Mouse (Mus musculus) thymus, postnatal 10 days (tissue): Measurements from ENCODE around the gene Slc6a1.
"Not testable (repeated sequence)": the region's sequence is repeated elsewhere in the genome, so short reads cannot be mapped to it uniquely, and the experiment has no call there.

ENCODE experiments used
- DNase-seq, 2 experiments: peaks; one replicate each; pipeline ENCODE4 v3.0.0; 2021; ENCODE audit warnings: low spot score in 2 of 2

Gene Slc6a1

GRCm38 (mm10) chr6:114290184-114290583, 7.7 kb downstream of the Slc6a1 start:
- no peak for DNase-seq

DNA sequence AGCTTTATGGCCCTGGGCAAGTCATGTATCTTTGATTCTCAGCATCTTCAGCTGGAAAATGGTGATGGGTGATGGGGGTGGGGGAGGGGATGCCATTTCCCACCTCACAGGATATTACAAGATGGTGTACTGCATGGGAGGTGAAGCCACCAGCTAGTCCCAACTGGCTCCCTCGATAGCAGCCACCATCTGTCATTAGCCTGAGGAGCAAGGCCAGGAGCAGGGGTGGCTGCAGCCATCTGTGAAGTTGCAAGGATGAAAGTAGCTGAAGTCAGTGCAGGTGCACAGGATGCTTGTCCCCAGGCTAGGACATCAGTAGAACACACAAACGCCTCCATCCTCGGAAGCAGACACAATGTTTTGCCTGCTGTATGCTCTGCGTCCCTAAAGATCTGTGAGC, 8.5 kb downstream of the Slc6a1 start:
- no peak for DNase-seq

DNA sequence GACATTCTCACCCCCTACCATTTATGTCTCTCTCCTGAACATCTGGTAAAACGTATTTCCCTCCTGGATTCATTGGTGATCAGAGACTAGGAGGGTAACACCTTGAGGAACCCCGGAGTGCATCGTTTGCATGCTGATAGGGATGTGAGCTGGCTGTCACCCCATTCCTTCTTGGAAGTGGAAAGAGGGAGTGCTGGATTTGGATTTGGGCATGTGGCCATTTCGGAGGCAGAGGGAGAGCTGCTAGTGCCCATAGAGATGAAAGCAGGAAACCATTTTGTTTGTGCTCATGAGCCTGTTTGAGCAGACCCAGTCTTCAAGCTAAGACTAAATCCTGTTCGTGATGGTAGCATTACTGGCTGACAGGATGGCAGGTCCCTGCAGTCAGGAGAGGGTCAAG, 9.0 kb downstream of the Slc6a1 start:
- DNase-seq, result no peak

DNA sequence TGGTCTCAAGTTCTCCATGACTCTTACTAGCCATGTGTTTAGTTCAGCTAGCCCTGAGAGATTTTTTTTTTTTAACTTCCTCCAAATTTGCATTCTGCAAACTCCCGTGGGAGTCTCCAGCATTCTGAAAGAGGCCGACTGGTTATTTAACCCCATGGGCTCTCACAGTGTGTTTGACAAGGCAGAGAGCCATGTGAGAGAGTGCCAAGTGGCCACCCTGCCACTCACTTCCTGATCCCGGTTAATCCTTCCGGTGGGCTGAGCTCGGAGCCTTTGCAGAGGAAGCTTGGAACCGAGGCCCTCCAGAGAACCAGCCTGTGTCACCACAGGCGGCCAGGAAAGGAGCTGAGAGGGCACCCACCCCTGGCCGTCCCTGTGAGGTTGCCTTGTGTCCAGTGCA, 11.1 kb downstream of the Slc6a1 start:
- no peak for DNase-seq

DNA sequence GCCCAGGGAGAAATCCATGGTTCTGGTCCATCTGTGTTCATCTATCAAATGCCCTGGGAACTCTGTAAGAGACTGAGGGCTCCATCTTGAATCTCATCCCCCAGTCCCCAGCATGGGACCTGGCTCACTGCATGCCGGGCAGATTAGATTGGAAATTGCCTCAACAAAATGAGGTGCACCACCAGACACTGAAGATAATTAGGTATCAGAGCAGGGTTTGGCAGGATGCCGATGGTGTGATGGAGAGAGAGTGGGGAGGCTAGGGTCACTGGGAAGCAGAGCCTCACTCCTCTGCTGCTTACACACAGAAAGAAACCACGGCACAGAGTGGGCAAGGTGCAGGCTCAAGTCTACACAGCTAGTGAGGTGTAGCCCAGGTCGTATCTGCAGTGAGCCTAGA, 12.7 kb downstream of the Slc6a1 start:
- DNase-seq, result no peak

DNA sequence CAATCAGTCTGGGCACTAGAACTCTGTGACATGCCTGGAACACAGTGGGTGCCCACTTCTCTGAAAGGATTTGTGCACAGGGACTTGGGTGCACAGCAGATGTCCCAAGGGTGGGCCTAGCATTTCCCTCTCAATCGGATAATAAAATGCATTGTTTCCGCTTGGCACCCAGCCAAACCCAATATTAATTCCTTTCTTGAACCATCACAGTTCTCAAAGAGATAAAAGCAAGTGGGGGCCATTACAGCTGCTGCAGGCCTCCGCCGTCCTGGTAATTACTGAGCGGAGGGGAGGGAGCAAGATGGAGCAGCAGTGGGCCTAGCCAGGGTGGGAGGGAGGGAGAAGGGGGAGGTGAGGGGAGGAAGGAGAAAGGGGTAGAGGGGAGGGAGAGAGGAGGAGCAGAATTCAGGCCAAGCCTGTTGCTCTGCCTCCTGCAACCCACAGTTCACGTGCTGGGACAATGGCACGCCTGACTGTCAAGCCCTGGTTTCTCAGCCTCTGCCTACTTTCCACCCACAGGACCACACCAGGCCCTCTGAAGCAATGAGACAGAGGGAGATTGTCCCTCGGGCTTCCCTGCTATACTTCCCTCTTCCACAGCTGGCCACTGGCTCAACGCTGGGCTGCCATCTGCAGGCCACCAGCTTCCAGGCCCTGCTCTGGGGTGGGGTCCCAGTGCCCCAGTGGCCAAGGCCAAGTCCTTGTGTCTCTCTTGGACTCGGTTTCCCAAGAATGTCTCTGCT, 15.0 kb downstream of the Slc6a1 start:
- no peak for DNase-seq

GRCm38 (mm10) chr6:114299699-114300098, 17.3 kb downstream of the Slc6a1 start:
- no peak for DNase-seq

DNA sequence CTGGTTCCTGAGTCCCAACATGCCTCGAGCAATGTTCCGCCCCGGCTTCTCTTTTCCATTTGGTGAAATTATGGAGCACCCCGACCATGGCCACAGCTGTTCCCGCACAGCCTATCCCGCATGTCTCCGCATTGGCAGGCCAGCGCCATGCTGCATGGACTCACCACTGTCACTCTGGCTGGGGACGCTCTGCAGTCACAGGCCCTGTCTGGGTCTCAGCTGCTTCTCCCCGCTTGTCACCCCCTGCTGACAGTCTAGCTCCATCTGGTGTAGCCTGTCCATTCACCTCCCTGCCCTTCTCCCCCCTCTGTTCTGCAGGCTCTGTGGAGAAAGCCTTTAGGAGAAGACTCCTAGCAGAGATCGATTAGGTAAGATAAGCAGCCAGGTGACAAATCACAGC, 18.3 kb downstream of the Slc6a1 start:
- DNase-seq, result no peak

GRCm38 (mm10) chr6:114304668-114305067, 22.2 kb downstream of the Slc6a1 start:
- no peak for DNase-seq

DNA sequence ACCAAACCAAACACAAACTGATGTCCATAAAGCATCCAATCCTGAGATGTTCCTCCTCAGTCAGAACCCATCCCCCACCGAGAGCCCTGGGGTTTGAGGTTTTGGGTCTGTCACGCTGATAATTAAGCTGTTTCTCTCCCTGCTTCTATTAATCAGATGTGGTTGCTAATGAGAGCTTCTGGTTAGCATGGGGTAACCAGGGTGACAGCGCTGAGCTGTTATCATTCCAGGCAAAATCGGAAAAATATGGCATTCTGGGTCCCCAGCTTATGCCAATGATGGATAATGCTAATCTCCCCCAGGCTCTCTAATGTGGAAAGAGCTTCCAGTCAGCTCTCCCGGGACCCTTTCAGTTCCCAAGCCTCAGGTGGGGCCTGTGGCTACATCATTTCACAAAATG, 38.1 kb downstream of the Slc6a1 start:
- DNase-seq, result no peak

DNA sequence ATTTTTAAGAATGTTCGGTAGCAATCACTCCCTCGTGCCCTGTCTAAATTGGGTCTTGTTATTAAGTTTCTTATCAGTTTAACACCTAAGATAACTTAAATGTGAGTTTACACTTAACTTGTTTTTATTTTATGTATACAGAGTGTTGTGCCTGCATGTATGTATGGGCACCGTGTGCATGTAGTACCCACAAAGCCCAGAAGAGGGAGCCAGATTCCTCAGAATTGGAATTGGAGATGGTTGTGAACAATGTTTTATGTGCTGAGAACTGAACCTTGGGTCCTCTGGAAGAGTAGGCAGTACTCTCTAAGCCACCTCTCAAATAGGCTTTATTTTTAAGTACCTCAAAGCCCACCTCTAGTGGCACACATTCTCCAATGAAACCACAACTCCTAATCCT, 38.7 kb downstream of the Slc6a1 start:
- no peak for DNase-seq

DNA sequence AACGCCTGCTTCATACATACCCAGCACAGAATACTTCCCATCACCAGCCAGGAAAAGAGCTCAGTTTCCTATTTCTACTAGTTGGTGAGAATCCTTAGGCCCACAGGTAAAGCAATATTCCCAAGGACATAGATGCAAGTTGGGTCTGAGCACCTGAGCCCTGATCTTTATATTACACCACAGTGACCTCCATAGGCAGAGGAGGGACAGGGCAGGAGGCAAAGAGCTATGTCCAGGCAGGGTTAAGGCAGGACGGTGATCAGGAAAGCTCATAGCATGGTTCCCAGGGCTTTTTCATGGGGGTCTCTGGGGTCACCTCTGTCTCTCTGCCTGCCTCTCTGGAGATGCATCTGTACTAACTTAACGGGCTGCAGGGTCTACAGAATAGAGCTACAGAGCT, 40.5 kb downstream of the Slc6a1 start:
- DNase-seq, result no peak

- no peak for DNase-seq
These were observed 42.4 kb downstream of the Slc6a1 start for GRCm38 (mm10) chr6:114324808-114325207.

GRCm38 (mm10) chr6:114329597-114330470, 47.4 kb downstream of the Slc6a1 start:
- no peak for DNase-seq

DNA sequence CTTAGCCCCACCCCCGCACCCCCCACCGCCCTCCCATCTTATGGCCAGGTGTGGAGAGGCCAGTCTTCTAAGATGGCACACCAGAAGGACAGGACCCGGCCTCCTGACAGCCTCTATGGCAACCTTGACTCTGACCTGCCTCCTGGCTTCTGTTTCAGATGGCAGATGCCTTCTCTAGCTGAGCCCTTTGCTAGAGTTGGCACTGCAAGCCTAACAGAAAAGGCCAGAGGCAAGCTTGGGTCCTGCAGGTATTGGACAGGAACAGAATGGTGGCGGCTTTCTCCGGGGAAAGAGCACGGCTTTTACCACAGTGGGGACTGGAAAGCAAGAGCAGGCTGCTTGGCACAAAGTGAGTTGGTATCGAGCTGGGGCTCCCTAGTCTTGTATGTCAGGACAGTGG, 49.5 kb downstream of the Slc6a1 start:
- DNase-seq, result no peak

GRCm38 (mm10) chr6:114336128-114336943, 53.9 kb downstream of the Slc6a1 start:
- no peak for DNase-seq

DNA sequence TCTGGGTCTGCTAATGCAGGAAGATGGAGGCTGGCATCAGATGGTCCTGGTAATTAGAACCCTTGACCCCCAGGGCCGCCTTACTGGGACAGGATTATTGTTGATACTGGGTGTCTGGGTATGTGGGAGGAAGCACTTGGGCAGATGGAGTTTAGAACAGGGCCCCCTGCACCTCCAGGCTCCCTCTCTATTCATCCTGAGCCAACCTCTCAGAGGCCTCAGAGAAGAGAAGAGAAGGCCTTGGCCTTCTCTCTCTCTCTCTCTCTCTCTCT, 54.4 kb downstream of the Slc6a1 start:
- DNase-seq, result no peak

DNA sequence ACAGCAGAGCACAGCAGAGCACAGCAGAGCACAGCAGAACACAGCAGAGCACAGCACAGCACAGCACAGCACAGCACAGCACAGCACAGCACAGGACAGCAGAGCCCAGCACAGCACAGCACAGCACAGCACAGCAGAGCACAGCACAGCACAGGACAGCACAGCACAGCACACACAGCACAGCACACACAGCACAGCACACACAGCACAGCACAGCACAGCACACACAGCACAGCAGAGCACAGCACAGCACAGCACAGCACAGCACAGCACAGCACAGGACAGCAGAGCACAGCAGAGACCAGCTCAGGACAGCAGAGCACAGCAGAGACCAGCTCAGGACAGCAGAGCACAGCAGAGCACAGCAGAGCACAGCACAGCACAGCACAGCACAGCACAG, 58.9 kb downstream of the Slc6a1 start:
- not testable (repeated sequence) for DNase-seq

GRCm38 (mm10) chr6:114343740-114344139, 61.3 kb downstream of the Slc6a1 start:
- peak in 1 of 2 experiments; percentile 11 for DNase-seq

DNA sequence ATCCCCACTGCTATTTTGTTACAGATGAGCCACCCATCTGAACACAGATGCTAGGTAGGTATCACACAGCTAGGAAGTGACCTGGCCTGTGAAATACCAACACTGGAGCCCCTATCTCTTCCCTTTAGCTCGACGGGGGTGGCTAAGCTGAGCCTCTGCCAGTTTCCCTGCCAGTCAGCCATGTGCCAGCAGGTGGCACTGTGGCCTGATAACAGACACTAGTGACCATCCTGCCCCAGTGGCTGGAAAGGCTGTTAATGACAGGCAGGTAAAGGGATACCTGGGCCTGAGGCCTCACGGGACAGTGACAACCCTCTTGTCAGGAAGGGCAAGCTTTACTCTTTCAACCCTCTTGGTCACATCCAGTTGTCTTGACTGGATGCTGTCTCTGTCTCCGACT, 62.7 kb downstream of the Slc6a1 start:
- peak in 1 of 2 experiments; percentile 31 for DNase-seq

- no peak for DNase-seq
These were observed 65.7 kb downstream of the Slc6a1 start for GRCm38 (mm10) chr6:114347831-114348754.
